Mouse (Mus musculus) liver, embryonic 14.5 days (tissue): ENCODE measurements around the gene Nsf.

Experiments
- CTCF ChIP-seq: IDR thresholded peaks from 2 replicates; pipeline ENCODE4 v1.5.1; 2016; ENCODE audit warnings: antibody characterized with exemption, low read depth, control low read depth
- EP300 ChIP-seq: IDR thresholded peaks from 2 replicates; pipeline ENCODE4 v1.6.1; 2016; ENCODE audit warnings: antibody characterized with exemption, low read depth

- TF ChIP-seq CTCF (no peak), EP300 (no peak)
Observed at GRCm38 (mm10) chr11:103905506-103905905, 48.4 kb downstream of the Nsf start.
